In genomic region chr12:51174906-51175756, GRCm38 (mm10) we compare ENCODE assay signal across 12 mouse cellular contexts.
A peak's percentile ranks its signal among the peaks of the same experiment; 100 is the strongest.
DNase-seq lines count a peak whose midpoint lies in the region; ATAC-seq lines count a peak whose summit lies in the region.
"Had no signal": no experiment of that assay in that cellular context is flagged by ENCODE, and none has a peak within 500 bp of the region (broad histone marks: within the 10 kb centered on the region; RNA-seq: fewer than 3 reads in every experiment).

No protein-coding gene starts in this region.

- H3K27ac ChIP-seq in embryonic facial prominence, embryonic 13.5 days, result no peak overlapping the region
- no peak overlapping the region for H3K27ac ChIP-seq in hindbrain, embryonic 15.5 days (replicated peaks)
- no peak overlapping the region for H3K27ac ChIP-seq in neural tube, embryonic 12.5 days
- H3K27ac ChIP-seq: left cerebral cortex, adult 2 months had no signal

- no peaks in the 10 kb centered on the region for H3K36me3 ChIP-seq in embryonic facial prominence, embryonic 13.5 days
- no peaks in the 10 kb centered on the region for H3K36me3 ChIP-seq in hindbrain, embryonic 15.5 days
- H3K36me3 ChIP-seq in neural tube, embryonic 12.5 days, result no peaks in the 10 kb centered on the region

- WGBS in embryonic facial prominence, embryonic 13.5 days, result 36% methylated on average over 16 of the region's 16 CpGs
- 21% methylated on average over 16 of the region's 16 CpGs for WGBS in hindbrain, embryonic 15.5 days
- WGBS in neural tube, embryonic 12.5 days, result 24% methylated on average over 16 of the region's 16 CpGs

- no peak for ATAC-seq in embryonic facial prominence, embryonic 13.5 days (ENCODE audit: insufficient number of reproducible peaks, insufficient read depth, low FRiP score, low TSS enrichment, low read depth)
- no peak for ATAC-seq in hindbrain, embryonic 15.5 days (ENCODE audit: low FRiP score, low read depth)
- ATAC-seq in neural tube, embryonic 12.5 days (ENCODE audit: low FRiP score, low read depth), result peak; percentile 61
- no peak for ATAC-seq in megakaryocyte-erythroid progenitor cell, adult 5-6 weeks (replicated peaks; ENCODE audit: low FRiP score, low TSS enrichment, poor library complexity, severe bottlenecking)

- H3K4me1 ChIP-seq in embryonic facial prominence, embryonic 13.5 days, result no peaks in the 10 kb centered on the region
- peaks cover 7% of the 10 kb centered on the region; the same call in 1 of the 2 replicates for H3K4me1 ChIP-seq in hindbrain, embryonic 15.5 days (replicated peaks)
- 0 out of 2 replicates have a peak, but pooled peaks cover 5% of the 10 kb centered on the region for H3K4me1 ChIP-seq in neural tube, embryonic 12.5 days

- H3K9me3 ChIP-seq in embryonic facial prominence, embryonic 13.5 days, result no peaks in the 10 kb centered on the region
- H3K9me3 ChIP-seq in hindbrain, embryonic 15.5 days, result no peaks in the 10 kb centered on the region
- H3K9me3 ChIP-seq in neural tube, embryonic 12.5 days, result no peaks in the 10 kb centered on the region

- H3K27me3 ChIP-seq in embryonic facial prominence, embryonic 13.5 days, result no peaks in the 10 kb centered on the region
- H3K27me3 ChIP-seq in hindbrain, embryonic 15.5 days, result no peaks in the 10 kb centered on the region
- no peaks in the 10 kb centered on the region for H3K27me3 ChIP-seq in neural tube, embryonic 12.5 days (replicated peaks)
- H3K27me3 ChIP-seq: CH12.LX had no signal

- H3K4me2 ChIP-seq in embryonic facial prominence, embryonic 13.5 days, result peak overlapping the region; percentile 12; the same call in 1 of the 2 replicates
- H3K4me2 ChIP-seq in hindbrain, embryonic 15.5 days, result peak overlapping the region; percentile 32
- H3K4me2 ChIP-seq in neural tube, embryonic 12.5 days (replicated peaks), result peak overlapping the region; percentile 47

- DNase-seq in ZHBTc4 (ENCODE audit: low read depth, low spot score), result peak; percentile 12
- no peak for DNase-seq in right cerebral cortex, postnatal 36 days (ENCODE audit: low spot score in 2 of 2)
- no peak for DNase-seq in right cerebral cortex, postnatal 14 days
- DNase-seq in ovary, postnatal 36 days (ENCODE audit: low spot score), result no peak
- DNase-seq: kidney, adult 9 months; lung, postnatal 14 days had no signal

- H3K4me3 ChIP-seq in embryonic facial prominence, embryonic 13.5 days, result no peak overlapping the region
- no peak overlapping the region for H3K4me3 ChIP-seq in hindbrain, embryonic 15.5 days
- no peak overlapping the region for H3K4me3 ChIP-seq in neural tube, embryonic 12.5 days
- H3K4me3 ChIP-seq: left cerebral cortex, adult 2 months had no signal

- H3K9ac ChIP-seq in embryonic facial prominence, embryonic 13.5 days, result no peak overlapping the region
- H3K9ac ChIP-seq in hindbrain, embryonic 15.5 days, result no peak overlapping the region
- no peak overlapping the region for H3K9ac ChIP-seq in neural tube, embryonic 12.5 days
